Mouse (Mus musculus): Measurements from ENCODE around the gene Haus8.

GRCm38 (mm10) chr8:71274478-71274877, 1.7 kb upstream of the Haus8 start:
- TF ChIP-seq CTCF (IDR thresholded peaks at IDR 0.05; ENCODE audit: control insufficient read depth, insufficient read depth, low read length) (no peak), POLR2A (IDR thresholded peaks at IDR 0.05; ENCODE audit: borderline replicate concordance, control insufficient read depth, low read depth, low read length) (no peak)

All from bone marrow, adult 2 months (tissue).